In genomic region chr6:31995977-31996376, GRCm38 (mm10) we compare ENCODE assay signal across 20 mouse cellular contexts. TPM values are rescaled to one million over a fixed set of nuclear protein-coding genes. Genes with fewer than 3 reads are reported as not detected.
DNase-seq lines count a peak whose midpoint lies in the region.
"Had no signal": no experiment of that assay in that cellular context is flagged by ENCODE, and none has a peak within 500 bp of the region (broad histone marks: within the 10 kb centered on the region; RNA-seq: fewer than 3 reads in every experiment).

No protein-coding gene starts in this region.

- peak; percentile 82 for DNase-seq in heart, adult 11 months
- no peak for DNase-seq in heart, postnatal 4 days
- peak; percentile 2 to 4 for DNase-seq in kidney, postnatal 4 days
- no peak for DNase-seq in kidney, postnatal 10 days
- DNase-seq: adrenal gland, adult 2 months; adrenal gland, adult 8-10 months; adrenal gland, postnatal 10 days; adrenal gland, postnatal 14 days; adrenal gland, postnatal 25 days; adrenal gland, postnatal 36 days; B cell, adult 2 months; cerebellum, adult 11 months; cerebellum, adult 11-12 months; cerebellum, adult 18-20 months had no signal

RNA-seq across cellular contexts. Expression of gene 1700012A03Rik, which starts 54.1 kb away (rescaled TPM):
- not detected for total RNA-seq in heart, postnatal 4 days (2021)
- total RNA-seq: adrenal gland, adult 18-20 months; adrenal gland, adult 2 months; adrenal gland, adult 8-10 months; adrenal gland, postnatal 10 days; adrenal gland, postnatal 14 days; adrenal gland, postnatal 25 days; adrenal gland, postnatal 36 days; adrenal gland, postnatal 4 days; CH12.LX; ES-E14; G1E; MEL had no signal

Comparison
In these comparisons a context has a peak if more than half of its experiments do, and no peak if none do; other contexts are left out.
1. DNase-seq: peak in heart, adult 11 months (single experiment) and kidney, postnatal 4 days (2 of 2); none in heart, postnatal 4 days (single experiment) and kidney, postnatal 10 days (single experiment).